8 mouse cellular contexts compared by ENCODE assay signal in genomic region chr8:3492901-3493844, GRCm38 (mm10). TPM values are rescaled to one million over a fixed set of nuclear protein-coding genes. Genes with fewer than 3 reads are reported as not detected.
A peak's percentile ranks its signal among the peaks of the same experiment; 100 is the strongest.
DNase-seq lines count a peak whose midpoint lies in the region; ATAC-seq and TF ChIP-seq lines count a peak whose summit lies in the region.

Gene Zfp358, plus strand, starts transcription at chr8:3493138.

- intact Hi-C loops in heart, postnatal 14 days (cut with DNase I), result loop anchor here (2.0 kb wide), 1 partner anchor 22 kb away; the partner anchor contains the start of gene Tex45

- H3K4me2 ChIP-seq in CH12.LX (ENCODE audit: insufficient read depth, low read depth, poor library complexity, severe bottlenecking), result peak within 1 kb of the TSS; percentile 77
- H3K4me2 ChIP-seq in forebrain, embryonic 15.5 days (replicated peaks), result peak within 1 kb of the TSS; percentile 68
- H3K4me2 ChIP-seq in lung, embryonic 14.5 days, result peak within 1 kb of the TSS; percentile 85

- no peak for TF ChIP-seq EP300 in CH12.LX (IDR thresholded peaks at IDR 0.05; ENCODE audit: low read length)

- in situ Hi-C loops in CH12.LX (cut with MboI; ENCODE audit: low pct_ligation_motif_present, low pct_unique_long_range_greater_than_20kb, low sequenced_read_pairs), result no loop called here

- no peak for DNase-seq in CH12.LX (ENCODE audit: extremely low read depth)
- DNase-seq in heart, postnatal 14 days, result peak; percentile 86
- DNase-seq in large intestine, adult 2 months (ENCODE audit: low read depth, low spot score), result no peak
- peak; percentile 89 for DNase-seq in lung, embryonic 14.5 days
- DNase-seq in testis, postnatal 14 days (ENCODE audit: low spot score), result peak; percentile 61

- peaks cover 56% of the 10 kb centered on the region for H3K27me3 ChIP-seq in CH12.LX (replicated peaks)
- H3K27me3 ChIP-seq in forebrain, embryonic 15.5 days, result no peaks in the 10 kb centered on the region
- H3K27me3 ChIP-seq in lung, embryonic 14.5 days (ENCODE audit: insufficient read depth, low read length), result no peaks in the 10 kb centered on the region

- peak within 1 kb of the TSS in 2 of 3 experiments; percentile 26 to 65 for H3K4me3 ChIP-seq in CH12.LX (replicated peaks in 1 of 3; ENCODE audit: low read depth in 2 of 3, low read length in 2 of 3, poor library complexity in 1 of 3)
- H3K4me3 ChIP-seq in brown adipose tissue, adult 24 weeks (ENCODE audit: insufficient read depth, low read depth, low read length), result peak within 1 kb of the TSS; percentile 100
- H3K4me3 ChIP-seq in forebrain, embryonic 15.5 days, result peak within 1 kb of the TSS; percentile 87
- H3K4me3 ChIP-seq in lung, embryonic 14.5 days (ENCODE audit: low read depth, low read length), result peak within 1 kb of the TSS; percentile 91

- no peaks in the 10 kb centered on the region for H3K36me3 ChIP-seq in CH12.LX (replicated peaks in 1 of 2; ENCODE audit: control insufficient read depth in 1 of 2, insufficient read depth in 1 of 2, low read length in 1 of 2)
- H3K36me3 ChIP-seq in forebrain, embryonic 15.5 days, result peaks cover 31% of the 10 kb centered on the region
- H3K36me3 ChIP-seq in lung, embryonic 14.5 days (ENCODE audit: insufficient read depth), result peaks cover 33% of the 10 kb centered on the region

- peak; percentile 92 for ATAC-seq in forebrain, embryonic 15.5 days (replicated peaks)
- ATAC-seq in lung, embryonic 14.5 days (ENCODE audit: insufficient read depth), result peak; percentile 95
- peak; percentile 40 for ATAC-seq in neutrophil, adult 5-6 weeks (ENCODE audit: extremely low read depth, insufficient number of reproducible peaks, low FRiP score, poor library complexity, severe bottlenecking)

- H3K9me3 ChIP-seq in CH12.LX (replicated peaks; ENCODE audit: low read length), result no peaks in the 10 kb centered on the region
- no peaks in the 10 kb centered on the region for H3K9me3 ChIP-seq in forebrain, embryonic 15.5 days
- H3K9me3 ChIP-seq in lung, embryonic 14.5 days (ENCODE audit: low read depth, low read length), result no peaks in the 10 kb centered on the region; the same call in 1 of the 2 replicates

- dilution Hi-C loops in CH12.LX (cut with MboI; ENCODE audit: extremely low pct_ligation_motif_present, extremely low pct_unique_long_range_greater_than_20kb, low sequenced_read_pairs), result no loop called here

- TF ChIP-seq POLR2A in CH12.LX (IDR thresholded peaks at IDR 0.05; ENCODE audit: low read depth, low read length), result no peak

- no peak for TF ChIP-seq RAD21 in CH12.LX (IDR thresholded peaks at IDR 0.05; ENCODE audit: low read depth, low read length)

- no peak within 1 kb of the TSS for H3K27ac ChIP-seq in CH12.LX (ENCODE audit: insufficient read depth, low read depth)
- H3K27ac ChIP-seq in brown adipose tissue, adult 24 weeks (replicated peaks; ENCODE audit: low read depth, low read length), result peak within 1 kb of the TSS; percentile 79
- H3K27ac ChIP-seq in forebrain, embryonic 15.5 days (replicated peaks), result peak within 1 kb of the TSS; percentile 92
- H3K27ac ChIP-seq in lung, embryonic 14.5 days (ENCODE audit: low read depth), result peak within 1 kb of the TSS; percentile 87

- H3K4me1 ChIP-seq in CH12.LX (ENCODE audit: control insufficient read depth in 1 of 2, insufficient read depth in 2 of 2), result peaks cover 0 to 3% of the 10 kb centered on the region in 2 experiments; a peak in 1 of 4 replicates
- peaks cover 4% of the 10 kb centered on the region; the same call in 1 of the 2 replicates for H3K4me1 ChIP-seq in brown adipose tissue, adult 24 weeks (ENCODE audit: control insufficient read depth, insufficient read depth, insufficient read length, low read length)
- H3K4me1 ChIP-seq in forebrain, embryonic 15.5 days, result peaks cover 24% of the 10 kb centered on the region
- H3K4me1 ChIP-seq in lung, embryonic 14.5 days (ENCODE audit: insufficient read depth), result peaks cover 2% of the 10 kb centered on the region; the same call in 1 of the 2 replicates

- H3K79me2 ChIP-seq in CH12.LX (replicated peaks; ENCODE audit: control insufficient read depth, extremely low read depth, insufficient read depth, poor library complexity, severe bottlenecking), result no peaks in the 10 kb centered on the region

- 1% methylated on average over 52 of the region's 64 CpGs for WGBS in forebrain, embryonic 15.5 days
- 1% methylated on average over 63 of the region's 64 CpGs for WGBS in large intestine, adult 2 months
- under 1% methylated on average over 55 of the region's 64 CpGs for WGBS in lung, embryonic 14.5 days

- peak within 1 kb of the TSS; percentile 77 for H3K9ac ChIP-seq in CH12.LX (ENCODE audit: insufficient read depth, low read depth)
- H3K9ac ChIP-seq in forebrain, embryonic 15.5 days (replicated peaks), result peak within 1 kb of the TSS; percentile 99
- peak within 1 kb of the TSS; percentile 97 for H3K9ac ChIP-seq in lung, embryonic 14.5 days

- TF ChIP-seq CTCF in CH12.LX (conservative IDR thresholded peaks at IDR 0.05 in 1 of 2, IDR thresholded peaks at IDR 0.05 in 1 of 2; ENCODE audit: low read depth in 2 of 2, low read length in 2 of 2), result no peak
- TF ChIP-seq CTCF in lung, embryonic 14.5 days (IDR thresholded peaks at IDR 0.05; ENCODE audit: low read depth), result no peak

TF ChIP-seq in CH12.LX, 34 proteins besides CTCF, POLR2A, EP300 and RAD21:
- TF ChIP-seq HCFC1 (IDR thresholded peaks at IDR 0.05; ENCODE audit: low read depth, low read length) (peak; percentile 78), ETS1 (conservative IDR thresholded peaks at IDR 0.05; ENCODE audit: low read depth, low read length) (no peak)
TF ChIP-seq in CH12.LX: peak in this region for 1.

RNA-seq across cellular contexts. Expression of gene Zfp358, which starts in this region (rescaled TPM):
- 0.25 and 0.64 TPM in 2 replicates for total RNA-seq in CH12.LX (2012; rRNA removed)
- 0.54 TPM in 1 of 2 replicates, not detected in the other for total RNA-seq in CH12.LX (2014; rRNA removed)
- polyA plus RNA-seq in CH12.LX (2012; ENCODE audit: insufficient read length, low read depth), result 0.17 TPM in 1 of 2 replicates, not detected in the other
- 12.6 and 13.9 TPM in 2 replicates for polyA plus RNA-seq in brown adipose tissue, adult 24 weeks (2012; ENCODE audit: insufficient read depth, insufficient read length, missing spikeins)
- 74.3 and 79.6 TPM in 2 replicates for polyA plus RNA-seq in forebrain, embryonic 15.5 days (2015; fragmentation: Nextera tagmentation; extraction: Ambion mirVana)
- total RNA-seq in heart, postnatal 14 days (2021), result 10 to 100 TPM; 25.1 to 26.3 TPM
- polyA plus RNA-seq in large intestine, adult 2 months (2012; rRNA removed), result 20.1 and 22.0 TPM in 2 replicates
- 19.9 and 21.7 TPM in 2 replicates for polyA plus RNA-seq in lung, embryonic 14.5 days (2014; fragmentation: Nextera tagmentation; extraction: Ambion mirVana)
- 3.6 and 4.1 TPM in 2 replicates for total RNA-seq in neutrophil, adult 5-6 weeks (2017)

Comparison
In these comparisons a context has a peak if more than half of its experiments do, and no peak if none do; other contexts are left out.
1. RNA of gene Zfp358 (polyA plus RNA-seq): 74.3 to 79.6 TPM in forebrain, embryonic 15.5 days, 20.1 to 22.0 TPM in large intestine, adult 2 months, 19.9 to 21.7 TPM in lung, embryonic 14.5 days and 12.6 to 13.9 TPM in brown adipose tissue, adult 24 weeks; 0.17 TPM in CH12.LX; every median in the first group is over 10 times any median in the second.
2. DNase-seq: peak in heart, postnatal 14 days (2 of 2), lung, embryonic 14.5 days (single experiment) and testis, postnatal 14 days (single experiment); none in CH12.LX (single experiment) and large intestine, adult 2 months (single experiment).
3. H3K4me3 ChIP-seq: peak in every context shown above with its lines; median percentile 100 in brown adipose tissue, adult 24 weeks; 91 in lung, embryonic 14.5 days; 87 in forebrain, embryonic 15.5 days; 46 in CH12.LX.
4. ATAC-seq: peak in every context shown above with its lines; median percentile 95 in lung, embryonic 14.5 days; 92 in forebrain, embryonic 15.5 days; 40 in neutrophil, adult 5-6 weeks.
5. Peak in every context shown above with its lines, with median percentiles within 50 percentile points of each other: H3K4me2 ChIP-seq and H3K9ac ChIP-seq.